Mouse (Mus musculus): ENCODE results near the gene Fahd1. TPM values are rescaled to one million over a fixed set of nuclear protein-coding genes. Genes with fewer than 3 reads are reported as not detected.

Fahd1 gene
- total RNA-seq, 2 experiments from 2014 or later: 27.6 to 28.2 TPM

DNA sequence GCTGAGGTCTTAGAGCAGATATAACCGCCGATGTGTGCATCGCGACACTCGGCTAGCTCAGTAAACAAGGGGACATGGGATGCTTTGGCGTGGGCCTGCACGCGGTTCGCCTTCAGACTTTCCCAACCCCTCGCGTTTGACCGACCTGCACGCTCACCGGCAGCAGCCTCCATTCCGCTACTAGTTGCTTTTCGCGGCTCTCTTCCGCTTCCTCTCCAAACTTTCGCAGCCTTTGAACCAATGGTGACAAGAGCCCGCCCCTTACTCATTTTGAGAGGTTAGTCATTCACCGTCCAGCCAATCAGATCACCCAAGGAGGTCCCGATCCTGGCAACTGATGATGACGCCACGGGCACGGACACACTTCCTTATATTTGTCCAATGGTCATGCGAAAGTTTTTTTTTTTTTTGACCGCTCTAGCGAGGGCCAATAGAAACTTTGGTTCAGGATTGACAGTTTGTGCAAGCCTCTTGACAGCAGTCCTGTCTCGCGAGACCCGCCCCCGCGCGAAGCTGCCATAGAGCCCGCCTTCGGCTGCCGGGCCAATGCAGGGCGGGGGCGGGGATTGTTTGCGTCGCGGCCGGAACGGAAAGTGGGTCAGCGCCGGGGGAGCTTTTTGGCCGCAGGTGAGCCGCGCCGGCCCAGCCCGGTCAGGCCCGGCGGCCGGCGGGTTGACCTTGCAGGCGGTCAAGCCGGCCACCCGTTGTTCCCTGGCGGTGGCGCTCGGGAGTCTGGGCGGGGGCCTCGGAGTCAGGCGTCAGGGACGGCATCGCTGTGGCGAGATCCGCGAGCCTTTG, 36.2 kb upstream of the Fahd1 start, which contains the start of the genes Nubp2 and Spsb3:
Gene Nubp2, minus strand, starts transcription at position 216 of the 798 bp plus-strand sequence.
Gene Spsb3, plus strand, starts transcription at position 510 of the 798 bp plus-strand sequence.
- peak; percentile 94 for DNase-seq (ENCODE audit: low spot score in 2 of 2)

GRCm38 (mm10) chr17:24885356-24886133, 35.4 kb upstream of the Fahd1 start:
- DNase-seq (ENCODE audit: low spot score in 2 of 2): no peak

- DNase-seq (ENCODE audit: low spot score in 2 of 2): no peak
Observed at GRCm38 (mm10) chr17:24884391-24884790, 34.2 kb upstream of the Fahd1 start.

DNA sequence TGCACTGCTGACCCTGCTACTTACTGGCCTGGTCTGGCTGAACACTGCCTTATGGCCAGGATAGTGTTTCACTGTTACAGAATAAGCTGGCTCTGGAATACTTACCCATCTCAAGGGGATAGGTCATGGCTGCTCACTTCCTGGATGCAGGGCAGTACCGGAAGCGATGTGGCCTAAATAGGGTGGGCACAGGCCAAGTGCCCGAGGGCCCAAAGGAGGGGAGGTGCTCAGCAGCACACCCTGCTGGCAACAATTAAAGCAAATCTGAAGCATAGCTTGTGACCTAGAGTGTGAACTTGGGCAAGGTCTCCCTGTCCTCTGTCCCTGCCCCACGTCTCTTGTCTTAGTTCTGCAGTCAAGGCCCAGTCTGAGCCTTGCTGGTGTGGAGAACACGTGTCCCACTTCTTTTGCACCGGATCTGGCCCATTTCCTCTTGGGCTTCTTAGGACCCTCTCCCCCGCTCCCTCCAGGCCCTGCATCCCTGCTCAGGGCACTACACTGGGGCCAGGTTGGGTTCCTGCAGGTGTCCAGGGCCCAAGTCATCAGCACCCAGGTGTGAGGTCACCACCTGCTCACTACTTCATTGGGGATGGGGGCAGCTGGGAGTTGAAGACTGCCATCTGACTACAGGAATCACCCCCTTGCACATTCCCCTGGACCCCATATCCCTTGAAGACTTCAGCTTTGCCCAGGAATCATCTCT, 31.7 kb upstream of the Fahd1 start:
- no peak for DNase-seq (ENCODE audit: low spot score in 2 of 2)

GRCm38 (mm10) chr17:24878531-24878930, 28.4 kb upstream of the Fahd1 start:
- DNase-seq (ENCODE audit: low spot score in 2 of 2): peak in 1 of 2 experiments; percentile 18

DNA sequence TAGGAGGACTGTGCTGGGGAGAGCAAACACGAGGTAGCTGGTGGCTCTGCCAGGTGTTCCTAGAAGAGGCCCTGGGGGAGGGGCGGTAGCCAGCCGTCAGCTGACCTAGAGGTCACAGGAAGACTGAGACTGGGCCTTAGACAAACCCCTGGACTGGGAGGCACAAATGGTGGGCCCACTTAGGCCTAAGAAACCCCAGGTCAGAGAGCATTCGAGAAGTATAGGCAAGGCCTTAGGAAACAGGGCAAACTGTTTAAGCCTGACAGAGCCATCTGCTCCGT, 27.9 kb upstream of the Fahd1 start:
- peak in 1 of 2 experiments; percentile 30 for DNase-seq (ENCODE audit: low spot score in 2 of 2)

GRCm38 (mm10) chr17:24877336-24878116, 27.4 kb upstream of the Fahd1 start:
- DNase-seq (ENCODE audit: low spot score in 2 of 2): peak in 1 of 2 experiments; percentile 18

DNA sequence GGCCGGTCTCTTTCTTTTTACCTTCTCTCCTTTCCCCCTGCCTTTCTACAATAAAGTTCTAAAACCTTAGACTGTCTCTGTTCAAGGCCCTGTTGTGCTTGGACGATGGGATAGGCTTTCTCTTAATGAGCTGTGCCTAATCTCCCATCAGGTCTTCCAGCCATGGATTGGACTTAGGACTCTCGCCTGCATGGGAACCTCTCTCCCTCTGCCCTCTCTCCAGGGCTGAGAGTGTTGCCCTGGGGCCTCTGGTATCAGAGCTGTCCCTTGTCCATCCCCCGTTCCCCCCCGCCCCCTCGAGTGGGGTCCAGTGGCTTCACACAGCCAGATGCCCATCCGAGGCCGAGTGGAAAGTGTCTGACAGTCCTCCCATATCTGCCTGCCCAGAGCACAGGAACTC, 24.8 kb upstream of the Fahd1 start:
- no peak for DNase-seq (ENCODE audit: low spot score in 2 of 2)

DNA sequence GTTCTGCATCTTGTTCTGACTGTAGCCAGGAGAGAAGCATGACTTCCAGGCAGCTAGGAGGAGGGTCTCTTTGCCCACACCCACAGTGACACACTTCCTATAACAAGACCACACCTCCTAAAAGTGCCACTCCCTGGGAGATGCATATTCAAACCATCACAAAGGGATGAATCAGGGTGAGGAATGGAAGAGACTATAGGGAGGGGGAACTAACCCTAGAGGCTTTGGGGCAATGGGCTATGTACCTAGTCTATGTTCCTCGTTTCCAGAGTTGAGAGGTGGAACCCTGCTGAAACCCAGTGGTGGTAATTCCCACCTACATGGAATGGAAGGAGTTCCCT, 24.2 kb upstream of the Fahd1 start:
- DNase-seq (ENCODE audit: low spot score in 2 of 2): no peak

DNA sequence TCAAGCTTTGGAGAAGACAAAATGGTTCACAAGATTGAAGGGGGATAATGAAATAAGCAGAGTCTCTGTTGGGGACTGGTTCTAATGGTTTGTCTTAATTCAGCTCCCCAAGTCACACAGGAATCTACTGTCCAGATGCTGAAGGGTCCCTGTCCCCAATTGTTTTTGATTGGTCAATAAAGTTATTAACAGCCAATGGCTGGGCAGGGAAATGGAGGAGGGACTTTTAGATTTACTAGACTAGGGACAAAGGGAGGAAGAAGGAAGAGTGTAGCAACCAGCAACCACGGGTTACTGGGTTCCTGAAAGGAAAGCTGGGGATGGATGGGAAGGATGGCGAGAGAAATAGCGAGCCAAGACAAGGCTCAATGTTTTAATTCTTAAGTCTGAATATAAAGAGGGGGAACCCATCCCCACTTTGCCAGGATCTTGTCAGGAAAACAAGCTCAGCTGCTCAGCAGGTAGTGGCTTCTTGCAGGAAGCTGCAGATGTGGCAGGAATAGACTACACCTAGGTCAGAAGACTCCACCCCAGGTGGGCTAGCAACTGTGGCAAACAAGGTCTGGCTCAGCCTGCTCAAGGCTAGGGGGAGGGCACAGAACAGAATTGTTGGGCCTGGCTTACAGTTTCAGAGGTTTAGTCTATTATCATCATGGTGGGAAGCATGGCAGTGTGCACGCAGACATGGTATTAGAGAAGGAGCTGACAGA, 23.7 kb upstream of the Fahd1 start:
- no peak for DNase-seq (ENCODE audit: low spot score in 2 of 2)

- no peak for DNase-seq (ENCODE audit: low spot score in 2 of 2)
Observed at GRCm38 (mm10) chr17:24867914-24868313, 17.8 kb upstream of the Fahd1 start.

- DNase-seq (ENCODE audit: low spot score in 2 of 2): no peak
Observed at GRCm38 (mm10) chr17:24865776-24866175, 15.6 kb upstream of the Fahd1 start, which contains the start of gene Igfals. Igfals (plus strand) TSS chr17:24865997.

DNA sequence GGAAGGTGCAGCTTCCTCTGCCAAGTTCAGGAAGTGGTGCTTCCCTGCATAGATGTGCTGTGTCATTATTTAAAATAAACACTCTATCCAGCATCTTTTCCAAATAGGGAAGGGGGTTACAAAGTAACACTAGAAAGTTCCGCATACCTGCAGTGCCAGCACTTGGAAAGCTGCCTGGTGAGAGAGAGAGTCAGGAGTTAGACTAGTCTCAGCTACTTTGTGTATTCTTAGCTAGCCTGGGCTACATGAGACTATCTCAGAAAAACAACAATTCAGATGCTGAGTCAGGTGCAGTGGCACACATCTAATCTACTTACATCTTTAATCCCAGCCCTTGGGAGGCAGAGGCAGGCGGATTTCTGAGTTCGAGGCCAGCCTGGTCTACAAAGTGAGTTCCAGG, 11.6 kb upstream of the Fahd1 start:
- no peak for DNase-seq (ENCODE audit: low spot score in 2 of 2)

DNA sequence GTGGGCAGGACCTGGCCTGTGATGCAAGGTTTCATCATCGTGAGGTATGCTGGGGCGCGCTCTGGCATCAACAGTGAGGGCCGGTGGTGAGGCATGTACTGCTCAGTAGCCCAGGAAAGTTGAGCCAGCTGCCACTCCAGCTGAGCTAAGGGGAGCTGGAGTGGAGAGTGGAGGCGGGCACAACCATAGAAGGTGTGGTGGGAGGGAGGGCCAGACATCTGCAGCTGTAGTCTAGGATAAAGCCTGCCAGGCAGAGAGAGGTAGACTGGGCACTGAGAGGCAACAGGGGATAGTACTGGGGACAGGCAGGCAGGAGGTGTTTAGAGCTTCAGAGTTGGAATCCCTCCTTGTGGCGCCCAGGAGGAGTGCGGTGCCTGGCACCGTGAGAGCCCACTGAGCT, 9.9 kb upstream of the Fahd1 start:
- DNase-seq (ENCODE audit: low spot score in 2 of 2): no peak

DNA sequence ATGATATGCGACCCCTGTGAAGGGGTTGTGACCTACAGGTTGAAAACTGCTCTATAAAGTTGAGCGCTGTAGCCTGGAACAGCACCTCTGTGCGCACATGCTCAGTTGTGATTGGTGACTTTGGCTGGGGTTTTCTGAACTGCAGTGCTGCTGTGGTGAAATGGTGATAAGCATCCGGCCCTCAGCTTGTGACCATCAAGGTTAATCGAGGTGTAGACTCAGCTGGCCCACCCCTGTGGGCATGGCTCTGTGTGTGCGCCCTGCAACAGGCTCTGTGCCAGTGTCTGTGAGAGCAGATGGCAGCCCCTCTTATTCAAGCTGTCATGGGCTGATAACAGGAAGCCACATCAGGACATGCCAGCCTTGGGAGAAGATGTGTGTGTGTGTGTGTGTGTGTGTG, 8.8 kb upstream of the Fahd1 start:
- no peak for DNase-seq (ENCODE audit: low spot score in 2 of 2)

GRCm38 (mm10) chr17:24857831-24858470, 7.8 kb upstream of the Fahd1 start:
- DNase-seq (ENCODE audit: low spot score in 2 of 2): no peak

- peak in 1 of 2 experiments; percentile 14 for DNase-seq (ENCODE audit: low spot score in 2 of 2)
Observed at GRCm38 (mm10) chr17:24856589-24856988, 6.4 kb upstream of the Fahd1 start.

DNA sequence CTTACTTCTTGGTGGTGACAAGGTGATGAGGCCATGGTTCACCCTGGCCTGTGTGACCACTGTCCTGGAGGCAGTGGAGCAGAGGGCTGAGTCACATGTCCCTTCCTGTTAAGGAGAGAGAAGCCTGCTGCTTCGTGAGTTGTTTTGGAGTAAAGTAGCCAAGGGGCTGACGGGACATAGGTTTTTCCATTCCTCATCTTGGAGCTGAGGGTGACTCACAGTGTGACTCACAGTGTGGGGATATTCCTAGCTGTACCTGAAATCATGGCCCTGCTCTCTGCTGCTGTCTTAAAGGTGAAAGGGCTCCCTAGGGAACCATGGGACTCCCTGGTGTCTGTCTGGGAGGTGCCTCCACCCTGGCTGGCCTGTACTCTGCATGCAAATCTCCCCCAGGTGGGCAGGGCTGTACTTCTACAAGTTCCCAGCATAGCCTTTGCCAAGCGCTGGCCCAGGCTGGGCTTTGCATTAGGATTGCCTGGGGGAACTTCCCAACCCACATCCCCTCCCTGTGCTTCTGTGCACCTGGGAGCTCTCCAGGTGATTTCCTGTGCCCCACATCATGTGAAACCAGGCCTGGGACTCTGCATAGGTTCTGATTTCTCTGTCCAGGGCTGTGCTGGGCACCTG, 5.8 kb upstream of the Fahd1 start:
- no peak for DNase-seq (ENCODE audit: low spot score in 2 of 2)

GRCm38 (mm10) chr17:24851381-24852125, 1.4 kb upstream of the Fahd1 start:
- DNase-seq (ENCODE audit: low spot score in 2 of 2): no peak
